Mouse (Mus musculus) layer of hippocampus, adult 18-20 months (tissue): ENCODE measurements around the gene Arhgap25. TPM values are rescaled to one million over a fixed set of nuclear protein-coding genes. Genes with fewer than 3 reads are reported as not detected.
A peak's percentile ranks its signal among the peaks of the same experiment; 100 is the strongest.
"Not testable (repeated sequence)": the region's sequence is repeated elsewhere in the genome, so short reads cannot be mapped to it uniquely, and the experiment has no call there.

Source experiments
- DNase-seq, 2 experiments: peaks; one replicate each; pipeline ENCODE4 v3.0.0; 2022; ENCODE audit warnings: low spot score in 2 of 2
- total RNA-seq, 2 experiments: library from RNA; stranded (reverse); gene quantifications; 2 replicates each; pipeline ENCODE4 v1.2.3; 2021

Gene Arhgap25
- total RNA-seq, 2 experiments from 2014 or later: 1.7 to 2.9 TPM

- DNase-seq: no peak
Observed at GRCm38 (mm10) chr6:87536270-87536669, 3.2 kb upstream of the Arhgap25 start.

- no peak for DNase-seq
Observed at GRCm38 (mm10) chr6:87535651-87536050, 2.6 kb upstream of the Arhgap25 start.

GRCm38 (mm10) chr6:87534855-87535575, 2.0 kb upstream of the Arhgap25 start:
- DNase-seq: no peak

- no peak for DNase-seq
Observed at GRCm38 (mm10) chr6:87531456-87532015, 1.5 kb downstream of the Arhgap25 start.

- DNase-seq: no peak
Observed at GRCm38 (mm10) chr6:87530386-87530785, 2.7 kb downstream of the Arhgap25 start.

- no peak for DNase-seq
Observed at GRCm38 (mm10) chr6:87527846-87528557, 5.1 kb downstream of the Arhgap25 start.

- no peak for DNase-seq
Observed at GRCm38 (mm10) chr6:87527366-87527765, 5.7 kb downstream of the Arhgap25 start.

GRCm38 (mm10) chr6:87525126-87525525, 7.9 kb downstream of the Arhgap25 start:
- DNase-seq: no peak

- DNase-seq: no peak
Observed at GRCm38 (mm10) chr6:87524281-87524680, 8.8 kb downstream of the Arhgap25 start.

- no peak for DNase-seq
Observed at GRCm38 (mm10) chr6:87523736-87524135, 9.3 kb downstream of the Arhgap25 start.

- DNase-seq: no peak
Observed at GRCm38 (mm10) chr6:87523085-87523484, 10.0 kb downstream of the Arhgap25 start.

- DNase-seq: peak; percentile 39 to 82
Observed at GRCm38 (mm10) chr6:87522236-87522635, 10.8 kb downstream of the Arhgap25 start.

- DNase-seq: not testable (repeated sequence)
Observed at GRCm38 (mm10) chr6:87521705-87522104, 11.4 kb downstream of the Arhgap25 start.

- DNase-seq: no peak
Observed at GRCm38 (mm10) chr6:87520572-87520971, 12.5 kb downstream of the Arhgap25 start.

- DNase-seq: no peak
Observed at GRCm38 (mm10) chr6:87519809-87520208, 13.2 kb downstream of the Arhgap25 start.

GRCm38 (mm10) chr6:87518622-87519021, 14.4 kb downstream of the Arhgap25 start:
- no peak for DNase-seq

GRCm38 (mm10) chr6:87517753-87518409, 15.2 kb downstream of the Arhgap25 start:
- DNase-seq: no peak

- no peak for DNase-seq
Observed at GRCm38 (mm10) chr6:87514321-87514720, 18.7 kb downstream of the Arhgap25 start.

- DNase-seq: peak; percentile 23 to 68
Observed at GRCm38 (mm10) chr6:87513046-87513767, 19.9 kb downstream of the Arhgap25 start.

GRCm38 (mm10) chr6:87510999-87511398, 22.1 kb downstream of the Arhgap25 start:
- DNase-seq: peak in 1 of 2 experiments; percentile 33

- DNase-seq: no peak
Observed at GRCm38 (mm10) chr6:87509806-87510205, 23.3 kb downstream of the Arhgap25 start.
